Mouse (Mus musculus) intestine, embryonic 14.5 days (tissue): ENCODE measurements around the gene Wscd2. TPM values are rescaled to one million over a fixed set of nuclear protein-coding genes. Genes with fewer than 3 reads are reported as not detected.

Source experiments
- ATAC-seq: fragments of 200-750 bp; cut with Nextera tagmentation; replicated peaks from 2 replicates; pipeline ENCODE4 v1.8.0; 2017; ENCODE audit warnings: low read depth, moderate number of reproducible peaks, moderate TSS enrichment, moderate library complexity; ENCODE audit not compliant: low FRiP score, low TSS enrichment
- DNase-seq: peaks from one replicate; pipeline ENCODE4 v3.0.0-alpha.2; 2018; ENCODE audit warnings: low spot score
- H3K27ac ChIP-seq: fragments of 300-500 bp; sonication (generic); 2 replicates; pipeline ENCODE4 v1.5.1; 2014; ENCODE audit warnings: low read depth, mild to moderate bottlenecking, control low read depth
- H3K27me3 ChIP-seq: fragments of 300-500 bp; sonication (generic); replicated peaks from 2 replicates; pipeline ENCODE4 v1.6.1; 2014; ENCODE audit warnings: low read length, control low read depth; ENCODE audit not compliant: control insufficient read depth, insufficient read depth
- H3K36me3 ChIP-seq: fragments of 300-500 bp; sonication (generic); 2 replicates; pipeline ENCODE4 v1.6.1; 2014; ENCODE audit warnings: low read length, control low read depth; ENCODE audit not compliant: control insufficient read depth, insufficient read depth
- H3K4me1 ChIP-seq: fragments of 300-500 bp; sonication (generic); replicated peaks from 2 replicates; pipeline ENCODE4 v1.6.1; 2014; ENCODE audit warnings: low read length, control low read depth, mixed read lengths; ENCODE audit not compliant: control insufficient read depth, insufficient read depth
- H3K4me2 ChIP-seq: fragments of 300-500 bp; sonication (generic); 2 replicates; pipeline ENCODE4 v1.6.1; 2014; ENCODE audit warnings: low read length
- H3K4me3 ChIP-seq: fragments of 300-500 bp; sonication (generic); 2 replicates; pipeline ENCODE4 v1.5.1; 2014; ENCODE audit warnings: low read depth, low read length, control low read depth, mixed read lengths
- H3K9ac ChIP-seq: fragments of 300-500 bp; sonication (generic); 2 replicates; pipeline ENCODE4 v1.6.1; 2014; ENCODE audit warnings: mild to moderate bottlenecking, low read length
- H3K9me3 ChIP-seq: fragments of 300-500 bp; sonication (generic); 2 replicates; pipeline ENCODE4 v1.6.1; 2016; ENCODE audit warnings: low read length, control low read depth; ENCODE audit not compliant: control insufficient read depth
- WGBS: fragments of 180-500 bp; shearing (Covaris S2); extraction: QIAGEN DNeasy Blood & Tissue Kit; methylation state at CpG from one replicate; pipeline ENCODE4 v1.1.7; 2014; 5-methylcytosine and 5-hydroxymethylcytosine counted together
- polyA plus RNA-seq: library from polyadenylated mRNA; unstranded; fragments of >200 nt; fragmentation: Nextera tagmentation; extraction: Ambion mirVana; gene quantifications from 2 replicates; pipeline ENCODE4 v1.2.1, GENCODE M21; 2014

Wscd2 gene
- polyA plus RNA-seq, 1 experiment from 2014 or later: 6.6 TPM

DNA sequence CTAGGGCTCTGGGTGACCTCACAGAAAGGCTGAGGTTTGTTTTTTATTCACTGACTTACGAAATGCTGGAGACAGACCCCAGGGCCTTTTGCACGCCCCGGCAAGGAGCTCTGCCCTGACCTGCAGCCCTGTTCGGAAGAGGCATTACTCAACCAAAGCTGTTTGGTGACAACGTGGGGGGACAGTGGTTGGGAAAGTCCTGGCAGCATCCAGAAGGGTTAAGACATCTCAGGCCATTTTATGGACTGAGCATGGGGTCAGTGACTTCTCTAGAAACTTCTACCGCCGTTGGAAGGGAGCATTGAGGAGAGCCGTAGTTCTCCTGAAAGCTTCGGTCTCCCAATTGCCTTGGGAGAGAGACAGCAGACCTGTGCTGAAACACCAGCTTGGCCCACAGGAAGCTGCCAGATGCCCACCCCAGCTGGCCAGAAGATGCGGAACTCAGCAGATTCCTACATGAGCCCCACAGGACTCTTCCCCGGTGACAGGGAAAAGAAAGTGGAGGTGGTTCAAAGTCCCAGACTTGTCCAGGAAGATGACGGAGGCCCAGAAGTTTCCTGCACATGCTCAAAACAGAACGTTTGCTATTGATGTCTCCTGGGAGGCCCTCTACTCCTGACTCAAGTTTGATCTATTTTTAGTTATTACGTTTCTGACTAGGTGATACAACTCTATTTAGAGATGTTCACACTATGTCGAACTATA is 145.9 kb downstream of the Wscd2 start:
- H3K4me1 ChIP-seq: peaks cover 24% of the 10 kb centered on the region
- H3K36me3 ChIP-seq: no peaks in the 10 kb centered on the region
- no peaks in the 10 kb centered on the region for H3K27me3 ChIP-seq
- ATAC-seq (no peak), DNase-seq (no peak)
- no peak overlapping the region for H3K27ac ChIP-seq
- H3K9me3 ChIP-seq: no peaks in the 10 kb centered on the region
- no peak overlapping the region for H3K4me3 ChIP-seq
- H3K9ac ChIP-seq: no peak overlapping the region
- H3K4me2 ChIP-seq: no peak overlapping the region
- WGBS: 72% methylated on average over 15 of the region's 15 CpGs

DNA sequence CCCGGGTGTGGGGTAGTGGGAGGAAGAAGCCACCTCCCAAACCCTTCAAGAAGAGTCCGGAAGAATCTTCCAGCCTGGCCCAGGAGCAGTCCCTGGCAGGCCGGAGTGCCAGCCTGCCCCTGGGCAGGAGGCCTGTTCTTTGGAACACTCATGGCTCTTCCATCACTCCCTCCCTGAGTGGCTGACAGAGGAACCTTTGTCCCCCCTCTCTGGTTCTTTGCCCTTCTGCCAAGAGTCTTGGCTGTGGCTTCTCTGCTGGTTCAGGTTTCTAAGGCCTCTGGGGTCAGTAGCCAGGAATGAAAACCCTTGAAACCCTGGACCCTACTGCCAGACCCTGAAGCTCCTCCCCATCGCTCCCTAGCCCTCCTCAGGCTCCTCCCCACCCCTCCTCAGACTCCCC is 147.5 kb downstream of the Wscd2 start:
- H3K4me1 ChIP-seq: peaks cover 23% of the 10 kb centered on the region
- H3K4me3 ChIP-seq: no peak overlapping the region
- WGBS: 80% methylated on average over 4 of the region's 4 CpGs

DNA sequence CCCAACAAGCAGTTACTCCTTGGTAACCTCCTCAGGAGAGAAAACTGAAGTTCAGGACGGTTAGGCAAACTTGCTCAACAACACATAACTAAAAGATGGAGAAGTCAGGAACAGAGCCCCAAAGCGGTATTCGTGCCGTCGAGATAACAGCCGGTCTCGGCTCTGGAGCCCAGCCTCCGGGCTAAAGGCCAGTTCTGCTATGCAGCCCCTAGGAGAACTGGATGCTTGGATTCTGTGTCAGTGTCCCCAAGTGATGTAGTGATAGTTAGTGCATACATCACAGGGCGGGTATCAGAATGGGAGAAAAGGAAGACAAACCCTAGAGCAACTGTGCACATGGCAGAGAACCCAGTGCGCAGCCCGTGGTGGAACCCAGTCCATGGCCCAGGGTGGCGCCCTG is 147.9 kb downstream of the Wscd2 start:
- H3K9me3 ChIP-seq: no peaks in the 10 kb centered on the region
- DNase-seq (no peak), ATAC-seq (no peak)
- H3K4me2 ChIP-seq: no peak overlapping the region
- 79% methylated on average over 12 of the region's 12 CpGs for WGBS
- H3K36me3 ChIP-seq: no peaks in the 10 kb centered on the region
- peaks cover 19% of the 10 kb centered on the region for H3K4me1 ChIP-seq
- no peaks in the 10 kb centered on the region for H3K27me3 ChIP-seq
- no peak overlapping the region for H3K9ac ChIP-seq
- no peak overlapping the region for H3K27ac ChIP-seq
- H3K4me3 ChIP-seq: no peak overlapping the region

More for the DNA sequence above, 147.5 kb downstream of the Wscd2 start:
- ATAC-seq (no peak), DNase-seq (no peak)
- Histone ChIP-seq H3K9me3 (no peaks in the 10 kb centered on the region), H3K36me3 (no peaks in the 10 kb centered on the region), H3K27me3 (no peaks in the 10 kb centered on the region), H3K4me2 (no peak overlapping the region), H3K27ac (no peak overlapping the region), H3K9ac (no peak overlapping the region)

DNA sequence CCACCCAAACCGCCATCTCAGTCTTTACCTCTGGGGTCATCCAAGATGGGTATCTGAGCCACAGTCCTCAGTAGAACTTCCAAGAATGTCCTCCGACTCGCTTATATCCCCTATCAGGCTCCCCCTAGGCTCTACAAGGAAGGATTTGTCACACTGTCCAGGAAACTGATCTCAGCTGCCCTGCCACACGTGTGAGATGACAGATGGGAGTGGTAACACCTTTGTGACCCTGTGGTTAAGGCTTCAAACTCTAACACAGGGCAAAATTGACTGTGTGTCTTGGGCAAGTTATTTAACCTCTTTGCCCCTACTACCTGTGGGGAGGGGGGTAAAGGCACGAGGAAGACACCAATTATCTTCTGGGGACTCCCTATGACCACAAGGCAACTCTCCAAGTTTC is 149.0 kb downstream of the Wscd2 start:
- Histone ChIP-seq H3K4me1 (peaks cover 8% of the 10 kb centered on the region), H3K9ac (no peak overlapping the region)

More for the DNA sequence above, 149.0 kb downstream of the Wscd2 start:
- Histone ChIP-seq H3K9me3 (no peaks in the 10 kb centered on the region), H3K4me2 (no peak overlapping the region), H3K27ac (no peak overlapping the region), H3K36me3 (no peaks in the 10 kb centered on the region), H3K4me3 (no peak overlapping the region), H3K27me3 (no peaks in the 10 kb centered on the region)
- no peak for DNase-seq
- 74% methylated on average over 5 of the region's 5 CpGs for WGBS
- ATAC-seq: no peak

Other genes with a start within 250 kb of the Wscd2 start
- gene Sgsm1, start 179.5 kb upstream of the Wscd2 start, polyA plus RNA-seq: 8.8 and 10.0 TPM in 2 replicates
- gene Aym1, start 133.0 kb upstream of the Wscd2 start, polyA plus RNA-seq: not detected in 2 replicates
- 1.6 and 2.4 TPM in 2 replicates for gene Cmklr1, start 160.1 kb downstream of the Wscd2 start, polyA plus RNA-seq
- not detected in 2 replicates for gene 1700069L16Rik, start 234.4 kb downstream of the Wscd2 start, polyA plus RNA-seq
- 3.3 and 3.6 TPM in 2 replicates for gene Ficd, start 245.5 kb downstream of the Wscd2 start, polyA plus RNA-seq